Mouse (Mus musculus) forebrain, embryonic 16.5 days (tissue): Measurements from ENCODE around the gene Rfc5. TPM values are rescaled to one million over a fixed set of nuclear protein-coding genes. Genes with fewer than 3 reads are reported as not detected.

Source experiments
- ATAC-seq: fragments of 200-750 bp; cut with Nextera tagmentation; 2 replicates; pipeline ENCODE4 v1.8.0; 2017; ENCODE audit warnings: mild to moderate bottlenecking, moderate library complexity
- H3K27ac ChIP-seq: fragments of 300-500 bp; sonication (generic); 2 replicates; pipeline ENCODE4 v1.5.1; 2014; ENCODE audit warnings: low read length, control low read depth
- H3K27me3 ChIP-seq: fragments of 300-500 bp; sonication (generic); replicated peaks from 2 replicates; pipeline ENCODE4 v1.6.1; 2014; ENCODE audit warnings: low read length; ENCODE audit not compliant: control insufficient read depth, insufficient read depth
- H3K36me3 ChIP-seq: fragments of 300-500 bp; sonication (generic); 2 replicates; pipeline ENCODE4 v1.6.1; 2014; ENCODE audit not compliant: control insufficient read depth, insufficient read depth
- H3K4me1 ChIP-seq: fragments of 300-500 bp; sonication (generic); replicated peaks from 2 replicates; pipeline ENCODE4 v1.6.1; 2014; ENCODE audit warnings: low read length; ENCODE audit not compliant: control insufficient read depth, insufficient read depth
- H3K4me2 ChIP-seq: fragments of 300-500 bp; sonication (generic); 2 replicates; pipeline ENCODE4 v1.6.1; 2014; ENCODE audit warnings: mild to moderate bottlenecking, low read length, control low read depth
- H3K4me3 ChIP-seq: fragments of 300-500 bp; sonication (generic); replicated peaks from 2 replicates; pipeline ENCODE4 v1.5.1; 2014; ENCODE audit warnings: mild to moderate bottlenecking, low read length, control low read depth
- H3K9ac ChIP-seq: fragments of 300-500 bp; sonication (generic); replicated peaks from 2 replicates; pipeline ENCODE4 v1.6.1; 2014; ENCODE audit warnings: low read depth, low read length, control low read depth
- H3K9me3 ChIP-seq: fragments of 300-500 bp; sonication (generic); 2 replicates; pipeline ENCODE4 v1.6.1; 2016; ENCODE audit warnings: low read length; ENCODE audit not compliant: control insufficient read depth
- WGBS: fragments of 180-500 bp; shearing (Covaris S2); extraction: QIAGEN DNeasy Blood & Tissue Kit; methylation state at CpG from one replicate; pipeline ENCODE4 v1.1.7; 2014; 5-methylcytosine and 5-hydroxymethylcytosine counted together
- polyA plus RNA-seq: library from polyadenylated mRNA; unstranded; fragments of >200 nt; fragmentation: Nextera tagmentation; extraction: Ambion mirVana; gene quantifications from 2 replicates; pipeline ENCODE4 v1.2.1, GENCODE M21; 2015

The Rfc5 gene
- polyA plus RNA-seq, 1 experiment from 2014 or later, result 40.7 TPM

DNA sequence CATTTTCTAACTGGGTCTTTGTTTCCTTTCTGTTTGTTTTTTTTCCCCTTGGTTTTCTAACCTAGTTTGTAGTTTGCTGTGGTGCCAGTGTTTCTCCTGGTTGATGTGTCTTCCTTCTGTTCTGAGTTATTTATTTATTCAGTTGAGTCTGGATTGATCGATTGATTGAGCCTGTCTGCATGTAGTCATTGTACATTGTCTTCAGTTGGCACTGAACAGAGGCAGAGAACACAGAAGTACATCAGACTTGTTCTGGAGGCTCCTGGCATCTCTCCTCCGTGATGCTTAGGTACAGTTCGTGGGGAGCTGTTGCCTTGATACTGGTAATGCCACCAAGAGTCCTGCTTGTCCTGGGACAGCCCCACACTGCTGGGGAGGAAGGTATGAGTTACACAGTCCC is 24.0 kb downstream of the Rfc5 start:
- no peak overlapping the region for H3K9ac ChIP-seq
- no peak overlapping the region for H3K4me3 ChIP-seq
- H3K27me3 ChIP-seq, result no peaks in the 10 kb centered on the region
- H3K9me3 ChIP-seq, result no peaks in the 10 kb centered on the region
- peaks cover 15% of the 10 kb centered on the region for H3K4me1 ChIP-seq
- 82% methylated on average over 3 of the region's 3 CpGs for WGBS
- no peak overlapping the region for H3K27ac ChIP-seq
- H3K4me2 ChIP-seq, result no peak overlapping the region
- no peak for ATAC-seq
- peaks cover 5% of the 10 kb centered on the region; the same call in 1 of the 2 replicates for H3K36me3 ChIP-seq

DNA sequence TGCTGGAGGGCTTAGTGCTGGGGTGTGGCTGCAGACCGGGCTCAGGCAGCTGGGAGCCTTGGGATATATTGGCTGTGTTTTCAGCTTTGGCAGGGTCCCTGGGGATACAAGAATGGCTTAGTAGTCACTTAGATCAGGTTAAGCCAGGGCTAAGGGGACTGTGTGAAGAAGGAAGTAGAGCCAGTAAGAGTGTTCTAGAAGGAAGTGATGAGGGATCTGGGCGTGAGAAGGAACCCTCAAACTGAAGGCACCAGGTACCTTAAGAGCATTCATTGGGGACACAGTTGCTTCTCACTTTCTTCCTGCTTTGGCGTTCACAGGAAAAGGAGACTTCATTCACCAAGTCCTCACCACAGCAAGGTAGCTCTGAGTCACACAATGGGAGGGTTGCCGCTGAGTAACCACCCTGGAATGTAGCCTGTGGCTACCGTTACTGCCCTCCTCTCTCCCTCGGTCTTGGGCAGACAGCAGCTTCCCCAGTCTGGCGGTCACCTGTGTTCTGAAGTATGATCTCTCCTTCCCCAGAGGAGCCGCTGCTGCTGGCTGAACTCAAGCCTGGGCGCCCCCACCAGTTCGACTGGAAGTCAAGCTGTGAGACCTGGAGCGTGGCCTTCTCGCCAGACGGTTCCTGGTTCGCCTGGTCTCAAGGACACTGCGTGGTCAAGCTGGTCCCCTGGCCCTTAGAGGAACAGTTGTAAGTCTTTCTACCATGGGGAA is 25.6 kb downstream of the Rfc5 start:
- Histone ChIP-seq H3K4me1 (peaks cover 27% of the 10 kb centered on the region), H3K27ac (no peak overlapping the region), H3K4me3 (no peak overlapping the region), H3K27me3 (no peaks in the 10 kb centered on the region), H3K36me3 (peaks cover 5% of the 10 kb centered on the region; the same call in 1 of the 2 replicates), H3K9me3 (no peaks in the 10 kb centered on the region), H3K9ac (no peak overlapping the region), H3K4me2 (no peak overlapping the region)
- WGBS, result 61% methylated on average over 15 of the region's 15 CpGs
- no peak for ATAC-seq

DNA sequence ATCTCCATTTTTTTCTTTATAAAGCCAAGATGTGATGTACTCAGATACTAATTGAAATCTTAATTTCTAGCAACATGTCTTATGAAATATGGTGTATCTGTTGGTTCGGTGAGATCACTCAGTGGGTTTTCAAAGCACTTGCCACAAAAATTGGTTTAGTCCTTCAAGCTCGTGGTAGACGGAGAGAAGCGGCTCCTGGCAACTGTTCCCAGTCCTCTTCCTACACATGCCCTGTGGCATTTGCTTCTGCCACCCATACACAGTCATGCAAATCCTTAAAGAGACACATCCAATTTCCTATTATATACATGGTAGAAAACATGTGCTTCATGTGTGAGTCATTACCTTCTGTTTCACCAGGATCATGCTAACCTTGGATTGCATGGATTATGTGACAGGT is 27.3 kb downstream of the Rfc5 start:
- H3K9ac ChIP-seq, result no peak overlapping the region
- no peak overlapping the region for H3K27ac ChIP-seq
- no peaks in the 10 kb centered on the region for H3K9me3 ChIP-seq
- WGBS, result 60% methylated on average over 4 of the region's 4 CpGs
- no peak for ATAC-seq
- H3K36me3 ChIP-seq, result peaks cover 2% of the 10 kb centered on the region; the same call in 1 of the 2 replicates
- H3K4me3 ChIP-seq, result no peak overlapping the region
- H3K4me1 ChIP-seq, result peaks cover 29% of the 10 kb centered on the region
- H3K4me2 ChIP-seq, result no peak overlapping the region
- no peaks in the 10 kb centered on the region for H3K27me3 ChIP-seq

DNA sequence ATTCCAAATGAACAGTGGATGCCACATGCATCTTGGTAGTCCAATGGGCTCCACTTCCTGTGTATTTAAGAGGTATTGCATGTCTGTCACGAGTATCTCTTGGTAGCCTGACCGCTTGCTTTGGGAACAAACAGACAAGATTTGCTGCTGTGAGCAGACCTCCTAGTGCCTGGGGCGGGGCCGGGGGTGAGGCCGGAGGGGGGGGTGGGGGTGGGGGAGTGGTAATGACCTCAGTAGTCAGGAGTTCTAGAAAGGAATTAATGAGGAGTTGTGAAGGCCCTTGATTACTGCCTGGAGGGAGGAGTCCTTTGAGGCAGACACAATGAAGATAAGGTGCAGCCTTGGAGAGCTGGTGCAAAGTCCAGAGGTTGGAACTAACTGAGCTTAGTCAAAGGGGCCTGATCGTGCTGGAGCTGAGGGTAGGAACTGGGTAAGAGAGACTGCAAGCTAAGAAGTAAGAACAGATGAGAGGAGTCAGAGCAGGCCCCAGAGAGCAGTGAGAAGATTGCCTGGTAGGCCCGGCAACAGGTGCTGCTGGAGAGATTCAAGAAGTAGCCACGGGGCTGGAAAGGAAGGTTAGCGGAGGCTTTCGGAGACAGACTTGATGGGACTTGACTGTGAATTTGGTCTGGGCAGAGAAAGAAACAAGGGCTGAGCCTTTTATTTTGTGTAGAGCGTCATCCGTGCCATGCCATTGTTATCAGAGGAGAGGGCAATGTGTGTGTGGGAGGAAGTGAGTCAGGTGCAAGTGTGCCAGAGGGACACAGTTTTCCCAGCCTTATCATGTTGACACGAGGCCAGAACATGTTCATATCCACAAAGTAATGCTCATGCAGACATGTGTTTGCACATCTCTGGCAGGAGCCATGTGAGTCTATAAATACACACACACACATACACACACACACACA is 28.0 kb downstream of the Rfc5 start:
- no peak overlapping the region for H3K9ac ChIP-seq
- 20% methylated on average over 13 of the region's 13 CpGs for WGBS

DNA sequence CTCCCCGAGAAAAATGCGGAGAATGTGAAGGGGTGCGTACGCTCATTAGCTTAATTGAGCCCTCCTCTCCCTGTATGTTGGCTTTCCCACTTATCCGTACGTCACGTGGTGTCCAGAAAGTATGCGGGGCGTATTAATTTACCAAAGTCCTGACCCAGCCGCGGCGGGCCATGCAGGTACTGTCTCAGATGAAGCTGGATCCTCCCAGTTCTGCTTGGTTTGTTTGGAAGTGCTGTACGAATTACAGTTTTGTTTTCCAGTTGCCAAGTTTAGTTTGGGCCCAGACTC is 28.7 kb downstream of the Rfc5 start:
- H3K9ac ChIP-seq, result no peak overlapping the region
- no peak overlapping the region for H3K4me2 ChIP-seq
- ATAC-seq, result no peak
- H3K27ac ChIP-seq, result no peak overlapping the region
- no peaks in the 10 kb centered on the region for H3K27me3 ChIP-seq
- peaks cover 35% of the 10 kb centered on the region for H3K4me1 ChIP-seq
- WGBS, result 19% methylated on average over 13 of the region's 13 CpGs
- no peak overlapping the region for H3K4me3 ChIP-seq
- H3K36me3 ChIP-seq, result peaks cover 2% of the 10 kb centered on the region; the same call in 1 of the 2 replicates
- H3K9me3 ChIP-seq, result no peaks in the 10 kb centered on the region

More for the DNA sequence above, 28.0 kb downstream of the Rfc5 start:
- H3K27ac ChIP-seq, result no peak overlapping the region
- no peaks in the 10 kb centered on the region for H3K27me3 ChIP-seq
- no peak for ATAC-seq
- no peak overlapping the region for H3K4me3 ChIP-seq
- H3K9me3 ChIP-seq, result no peaks in the 10 kb centered on the region
- peaks cover 2% of the 10 kb centered on the region; the same call in 1 of the 2 replicates for H3K36me3 ChIP-seq
- H3K4me1 ChIP-seq, result peaks cover 35% of the 10 kb centered on the region
- H3K4me2 ChIP-seq, result no peak overlapping the region

DNA sequence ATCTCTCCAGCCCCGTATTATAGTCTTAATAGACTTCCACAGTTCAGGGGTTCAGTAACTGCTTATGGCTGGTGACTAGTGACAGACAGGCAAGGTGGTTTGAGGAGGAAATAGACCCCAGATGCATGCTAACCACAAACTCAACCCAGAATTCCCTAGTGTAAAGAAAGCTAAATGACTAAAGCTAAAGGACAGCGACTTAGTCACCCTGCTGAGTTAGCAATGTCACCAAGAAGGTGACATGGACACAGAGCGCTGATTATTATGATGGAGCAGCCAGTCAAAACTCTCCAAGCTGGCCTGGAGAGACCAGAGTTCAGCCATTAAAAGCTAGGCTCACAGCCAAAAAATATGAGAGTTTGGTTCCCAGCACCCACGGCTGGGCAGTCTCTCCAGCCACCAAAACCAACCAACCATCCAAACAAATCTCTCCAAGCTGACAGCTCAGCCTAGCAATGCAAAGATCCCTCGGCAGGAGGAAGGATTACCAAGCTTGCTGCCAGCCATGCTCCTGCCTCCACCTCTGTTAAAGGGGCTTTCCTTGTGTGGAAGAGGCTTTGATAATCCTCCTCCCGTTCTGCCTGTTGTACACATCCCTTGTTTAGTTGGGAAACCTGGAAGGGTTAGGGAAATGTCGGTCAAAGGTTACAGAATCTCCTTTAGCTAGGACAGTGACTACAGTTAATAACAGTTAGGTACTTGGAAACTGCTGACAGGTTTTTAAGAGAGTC is 29.2 kb downstream of the Rfc5 start:
- no peak overlapping the region for H3K4me3 ChIP-seq
- no peak overlapping the region for H3K4me2 ChIP-seq
- no peaks in the 10 kb centered on the region for H3K9me3 ChIP-seq
- peaks cover 2% of the 10 kb centered on the region; the same call in 1 of the 2 replicates for H3K36me3 ChIP-seq
- 29% methylated on average over 7 of the region's 7 CpGs for WGBS
- H3K27ac ChIP-seq, result no peak overlapping the region
- H3K27me3 ChIP-seq, result no peaks in the 10 kb centered on the region
- no peak for ATAC-seq
- peaks cover 35% of the 10 kb centered on the region for H3K4me1 ChIP-seq
- no peak overlapping the region for H3K9ac ChIP-seq

DNA sequence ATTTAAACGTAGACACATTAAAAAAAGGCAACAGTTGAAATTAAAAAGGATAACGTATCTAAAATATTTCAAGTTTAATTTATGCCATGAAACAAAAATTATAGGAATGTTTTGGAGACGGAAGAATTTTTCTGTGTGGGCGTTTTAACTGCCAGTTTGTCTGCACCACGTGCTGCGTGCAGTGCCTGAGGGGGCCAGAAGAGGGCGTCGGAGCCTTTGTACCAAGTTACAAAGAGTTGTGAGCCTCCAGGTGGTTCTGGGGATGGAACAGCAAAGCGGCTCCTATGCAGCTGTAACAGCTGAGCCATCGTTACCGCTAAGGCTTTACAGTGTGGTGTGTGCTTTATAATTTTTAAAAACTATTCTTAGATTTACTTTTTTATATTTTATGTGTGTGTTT is 30.1 kb downstream of the Rfc5 start:
- H3K4me2 ChIP-seq, result peak overlapping the region; percentile 4; the same call in 1 of the 2 replicates
- no peak overlapping the region for H3K4me3 ChIP-seq
- no peaks in the 10 kb centered on the region for H3K9me3 ChIP-seq
- no peak overlapping the region for H3K27ac ChIP-seq
- H3K4me1 ChIP-seq, result peaks cover 35% of the 10 kb centered on the region
- 38% methylated on average over 11 of the region's 11 CpGs for WGBS
- H3K36me3 ChIP-seq, result no peaks in the 10 kb centered on the region
- H3K9ac ChIP-seq, result no peak overlapping the region
- H3K27me3 ChIP-seq, result no peaks in the 10 kb centered on the region
- no peak for ATAC-seq

DNA sequence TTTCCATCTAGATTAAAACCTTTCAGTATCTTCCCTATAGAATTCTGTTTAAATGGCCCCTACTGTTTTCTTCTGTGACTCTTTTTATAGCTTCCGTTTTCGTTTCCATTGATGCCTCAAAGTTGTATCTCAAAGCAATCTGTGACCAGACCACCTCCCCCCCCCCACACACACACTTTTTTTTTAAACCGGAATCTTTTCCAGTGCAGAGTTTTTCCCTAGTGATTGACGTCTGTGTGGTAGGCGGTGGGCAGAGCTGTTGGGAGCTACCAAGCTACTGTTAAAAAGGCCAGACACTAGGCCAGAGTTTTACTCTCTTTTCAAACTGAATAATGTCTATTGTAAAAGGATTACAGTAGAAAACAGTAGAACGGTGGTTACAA is 30.6 kb downstream of the Rfc5 start:
- no peaks in the 10 kb centered on the region for H3K36me3 ChIP-seq
- H3K4me3 ChIP-seq, result peak overlapping the region; percentile 99
- no peak for ATAC-seq
- peak overlapping the region; percentile 86 for H3K27ac ChIP-seq
- no peaks in the 10 kb centered on the region for H3K9me3 ChIP-seq
- WGBS, result 3% methylated on average over 6 of the region's 6 CpGs
- H3K4me2 ChIP-seq, result peak overlapping the region; percentile 94
- H3K4me1 ChIP-seq, result peaks cover 35% of the 10 kb centered on the region
- peak overlapping the region; percentile 98 for H3K9ac ChIP-seq
- H3K27me3 ChIP-seq, result no peaks in the 10 kb centered on the region
